Mouse (Mus musculus) cortical plate, adult 2 months (tissue): ENCODE results near the gene Mars.

ENCODE experiments used
- CTCF ChIP-seq: fragments of 200-500 bp; IDR thresholded peaks from 2 replicates; pipeline ENCODE4 v1.5.1; 2011; ENCODE audit warnings: mild to moderate bottlenecking, control low read depth, low read length; ENCODE audit not compliant: insufficient read depth; ENCODE audit errors: extremely low read depth
- POLR2A ChIP-seq: fragments of 200-500 bp; IDR thresholded peaks from 2 replicates; pipeline ENCODE4 v1.6.1; 2011; ENCODE audit warnings: mild to moderate bottlenecking, low read length, control low read depth; ENCODE audit not compliant: insufficient read depth; ENCODE audit errors: extremely low read depth

DNA sequence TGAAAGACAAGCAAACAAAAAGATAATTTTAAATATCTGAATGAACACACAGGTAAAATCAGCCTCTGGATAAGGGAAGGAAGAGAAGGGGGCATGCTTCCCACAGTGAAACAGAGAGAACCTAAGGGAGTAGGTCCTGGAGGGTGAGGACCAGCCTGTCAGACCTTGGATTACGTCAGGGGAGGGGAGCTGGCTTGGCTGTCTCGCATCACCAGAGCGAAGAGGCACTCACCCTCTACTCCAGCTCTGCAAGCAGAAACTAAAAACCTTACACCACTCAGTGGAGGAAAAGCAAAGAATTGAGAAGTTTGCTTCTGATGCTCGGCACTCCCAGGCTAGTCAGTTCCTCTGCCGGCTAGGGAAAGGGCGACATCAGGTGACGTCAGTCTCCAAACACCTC lies 8.4 kb upstream of the Mars start:
- TF ChIP-seq POLR2A (no peak), CTCF (no peak)
